Mouse (Mus musculus) gastrocnemius, adult 2 months (tissue): Measurements from ENCODE around the gene Tmem131l. TPM values are rescaled to one million over a fixed set of nuclear protein-coding genes. Genes with fewer than 3 reads are reported as not detected.
"Not testable (repeated sequence)": the region's sequence is repeated elsewhere in the genome, so short reads cannot be mapped to it uniquely, and the experiment has no call there.

Experiments used
- DNase-seq: peaks from one replicate; pipeline ENCODE4 v3.0.0; 2022
- H3K27ac ChIP-seq: fragments of 200-600 bp; 2 replicates; pipeline ENCODE4 v1.8.1; 2022; ENCODE audit warnings: mild to moderate bottlenecking
- H3K4me3 ChIP-seq: fragments of 200-600 bp; 2 replicates; pipeline ENCODE4 v1.8.1; 2022; ENCODE audit warnings: mild to moderate bottlenecking, moderate library complexity
- CTCF ChIP-seq: fragments of 200-600 bp; IDR thresholded peaks from 2 replicates; pipeline ENCODE4 v1.8.1; 2022; ENCODE audit warnings: antibody characterized with exemption, mild to moderate bottlenecking, moderate library complexity
- intact Hi-C: fragments of 180-260 bp; cut with DNase I; formaldehyde crosslinking; loops from one replicate; pipeline ENCODE4 v1.15.1; 2025
- total RNA-seq, 2 experiments: library from RNA; stranded (reverse); gene quantifications; 2 replicates each; pipeline ENCODE4 v1.2.3; 2021

The Tmem131l gene
- total RNA-seq, 2 experiments from 2014 or later: 12.0 to 17.4 TPM

DNA sequence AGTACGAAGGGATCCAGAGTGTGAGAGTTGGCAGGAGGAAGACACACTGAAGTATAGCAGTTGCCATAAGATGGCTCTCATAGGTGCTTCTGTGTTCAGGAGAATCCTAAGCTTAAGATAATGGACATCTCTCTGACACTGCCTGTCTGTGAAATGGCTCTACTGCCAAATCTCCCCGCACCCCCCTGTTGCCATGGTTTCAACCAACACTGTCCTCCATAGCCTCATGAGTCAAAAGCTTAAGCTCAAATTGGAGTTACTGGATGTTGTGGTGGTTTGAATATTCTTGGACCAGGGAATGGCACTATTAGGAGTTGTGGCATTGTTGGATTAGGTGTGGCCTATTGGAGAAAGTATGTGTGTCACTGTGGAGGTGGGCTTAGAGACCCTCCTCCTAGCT lies 170.2 kb downstream of the Tmem131l start:
- no peak for TF ChIP-seq CTCF
- intact Hi-C loops: no loop called here
- no peak for DNase-seq

DNA sequence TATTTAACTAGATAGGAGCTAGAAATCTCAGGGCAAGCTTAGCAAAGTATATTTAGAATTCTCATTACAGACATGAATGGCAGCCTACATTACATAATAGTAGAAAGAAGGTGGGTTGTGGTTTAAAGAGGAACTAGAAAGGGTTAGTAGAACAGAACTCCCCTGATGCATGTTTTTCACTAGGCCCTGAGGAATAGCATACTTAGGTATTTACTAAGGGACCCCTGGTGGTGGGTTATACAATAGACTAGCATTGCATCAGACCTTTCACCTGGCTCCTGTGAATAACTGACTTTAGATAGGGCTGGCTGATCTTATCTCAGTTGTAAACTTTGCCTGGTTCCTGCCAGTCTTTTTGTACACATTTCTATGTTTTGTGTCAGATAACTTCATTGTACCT lies 172.9 kb downstream of the Tmem131l start:
- H3K4me3 ChIP-seq, DNase-seq, intact Hi-C loops, H3K27ac ChIP-seq: not testable (repeated sequence)

More for the DNA sequence above, 170.2 kb downstream of the Tmem131l start:
- Histone ChIP-seq H3K4me3 (no peak overlapping the region), H3K27ac (no peak overlapping the region)

DNA sequence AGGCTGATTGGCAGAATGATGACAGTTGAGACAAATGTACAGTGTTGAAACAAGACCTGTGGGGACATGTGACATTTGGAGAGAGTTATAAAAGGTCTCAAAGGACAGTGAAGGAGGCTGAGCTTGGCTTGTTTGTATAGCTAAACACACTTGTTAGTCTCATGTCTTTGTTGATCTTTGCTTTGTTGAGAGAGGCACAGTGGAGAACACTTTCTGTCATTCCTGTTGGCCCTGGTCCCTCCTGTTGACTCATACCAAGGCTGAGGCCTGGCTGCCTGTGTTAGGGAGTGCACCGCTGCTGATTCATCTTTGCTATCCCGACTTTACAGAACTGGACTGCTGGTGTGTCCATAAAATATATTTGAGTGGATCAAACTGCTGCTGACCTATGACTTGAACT lies 174.8 kb downstream of the Tmem131l start:
- H3K4me3 ChIP-seq: no peak overlapping the region
- TF ChIP-seq CTCF: no peak
- peak; percentile 68 for DNase-seq
- H3K27ac ChIP-seq: peak overlapping the region; percentile 61
- intact Hi-C loops: no loop called here

- Histone ChIP-seq H3K27ac (no peak overlapping the region; the same call in 1 of the 2 replicates), H3K4me3 (no peak overlapping the region)
- TF ChIP-seq CTCF: no peak
- no peak for DNase-seq
- intact Hi-C loops: no loop called here
These were observed 175.9 kb downstream of the Tmem131l start for GRCm38 (mm10) chr3:83864064-83864548.

DNA sequence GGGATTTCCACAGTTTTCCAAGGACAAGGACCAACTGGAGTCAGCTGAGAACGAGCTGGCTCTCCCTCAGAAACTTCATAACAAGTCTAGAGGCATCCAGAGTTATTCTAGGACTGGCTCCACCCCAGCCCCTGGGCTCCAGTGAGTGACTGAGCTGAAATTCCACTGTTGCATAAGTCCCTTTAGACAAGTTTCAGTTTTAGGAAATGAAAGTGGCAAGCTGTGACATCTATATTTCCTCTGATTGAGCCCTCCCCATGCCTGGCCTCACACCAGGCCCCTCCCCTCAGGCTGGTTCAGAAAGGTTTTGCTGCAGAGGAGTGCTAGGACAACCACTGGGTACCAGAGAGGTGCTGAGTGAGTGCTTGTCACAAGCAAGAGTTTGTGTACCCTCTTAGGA lies 177.0 kb downstream of the Tmem131l start:
- peak overlapping the region; percentile 89 for H3K27ac ChIP-seq
- intact Hi-C loops: no loop called here
- TF ChIP-seq CTCF: no peak
- H3K4me3 ChIP-seq: peak overlapping the region; percentile 62
- peak; percentile 87 for DNase-seq

DNA sequence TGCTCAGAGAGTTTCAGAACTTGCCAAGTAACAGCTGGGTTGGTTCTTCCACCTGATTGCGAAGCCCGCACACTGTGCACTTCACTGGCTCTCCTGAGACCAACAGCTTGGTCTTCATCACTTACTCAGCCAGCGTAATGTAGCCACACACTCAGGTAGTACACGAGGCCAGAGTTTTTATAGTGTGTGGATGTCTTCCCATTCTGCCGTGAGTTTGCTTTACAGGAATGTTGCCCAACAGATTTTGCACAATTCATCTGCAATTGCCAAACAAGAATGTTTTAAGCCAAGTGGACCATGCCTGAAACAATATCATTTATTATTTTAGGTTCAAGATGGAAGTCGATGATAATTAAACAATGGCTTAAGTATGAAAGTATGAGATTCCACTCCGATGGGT lies 180.4 kb downstream of the Tmem131l start:
- Histone ChIP-seq H3K4me3 (no peak overlapping the region), H3K27ac (no peak overlapping the region)
- no peak for DNase-seq
- intact Hi-C loops: no loop called here
- TF ChIP-seq CTCF: no peak

GRCm38 (mm10) chr3:83859071-83859470 lies 180.9 kb downstream of the Tmem131l start:
- intact Hi-C loops: no loop called here
- no peak overlapping the region for H3K4me3 ChIP-seq
- no peak for TF ChIP-seq CTCF
- H3K27ac ChIP-seq: no peak overlapping the region
- DNase-seq: no peak

DNA sequence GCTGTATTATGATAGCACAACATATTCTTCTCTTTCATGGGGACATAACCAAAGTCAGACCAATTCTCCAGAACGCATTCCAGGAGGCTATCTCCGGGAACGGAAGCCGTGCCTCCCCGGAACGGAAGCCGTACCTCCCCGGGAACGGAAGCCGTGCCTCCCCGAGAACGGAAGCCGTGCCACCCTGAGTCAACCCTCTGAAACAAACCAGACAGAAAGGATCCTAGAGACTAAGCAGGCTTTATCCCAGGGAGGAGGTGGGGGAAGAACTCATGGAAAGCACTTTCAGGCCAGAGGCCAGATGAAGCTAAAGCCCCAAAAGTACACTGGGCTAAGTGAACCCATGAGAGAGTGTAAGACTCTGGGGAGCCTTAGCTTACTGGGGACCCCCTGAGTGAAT lies 182.4 kb downstream of the Tmem131l start:
- H3K4me3 ChIP-seq: no peak overlapping the region
- H3K27ac ChIP-seq: no peak overlapping the region
- DNase-seq: no peak
- intact Hi-C loops: no loop called here
- no peak for TF ChIP-seq CTCF

DNA sequence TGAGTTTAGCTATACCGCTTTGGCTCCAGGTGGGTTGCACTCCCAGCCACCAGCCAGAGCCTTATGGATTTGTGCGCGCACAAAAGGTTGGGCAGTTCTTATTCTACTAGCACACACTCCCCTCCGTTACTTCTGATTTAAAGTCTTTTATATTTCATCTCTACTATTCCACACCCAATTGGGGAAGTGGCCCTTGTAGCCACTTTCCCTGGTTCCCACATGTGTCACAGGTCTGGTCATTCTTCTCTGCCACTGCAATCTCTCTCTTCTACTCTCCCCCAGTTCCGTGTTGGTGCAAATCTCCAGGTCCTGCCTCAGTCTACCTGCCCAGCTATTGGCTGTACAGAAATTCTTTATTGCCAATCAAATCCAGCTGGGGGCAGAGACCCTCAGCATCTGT lies 184.3 kb downstream of the Tmem131l start:
- TF ChIP-seq CTCF: no peak
- intact Hi-C loops: no loop called here

DNA sequence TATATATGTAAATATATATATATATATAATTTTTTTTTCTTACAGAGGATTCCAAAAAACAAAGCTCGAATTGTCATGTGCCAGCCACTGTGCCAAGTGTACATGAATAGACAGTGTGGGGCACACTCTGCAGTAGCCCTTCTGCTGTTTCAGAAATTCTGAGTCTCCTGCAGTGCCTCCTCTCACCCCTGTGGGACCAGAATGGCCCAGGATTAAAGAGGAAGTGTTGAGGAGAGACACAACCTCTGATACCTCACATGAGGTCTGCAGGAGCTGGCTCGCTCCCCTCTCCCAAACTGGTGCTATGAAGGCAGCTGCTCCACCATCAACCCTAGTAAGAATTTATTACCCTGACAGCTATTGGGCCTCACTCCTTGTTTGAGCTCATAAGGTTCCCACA lies 190.6 kb downstream of the Tmem131l start:
- H3K27ac ChIP-seq: no peak overlapping the region
- TF ChIP-seq CTCF: no peak
- intact Hi-C loops: no loop called here
- no peak for DNase-seq
- H3K4me3 ChIP-seq: no peak overlapping the region

More for the DNA sequence above, 184.3 kb downstream of the Tmem131l start:
- Histone ChIP-seq H3K27ac (no peak overlapping the region), H3K4me3 (no peak overlapping the region)
- DNase-seq: no peak

Other genes starting within 250 kb of the Tmem131l start
- gene Tlr2, start 198.4 kb downstream of the Tmem131l start, total RNA-seq: under 1 TPM; 0.31 to 0.75 TPM
- 1 to 10 TPM; 1.4 to 1.6 TPM for gene Mnd1, start 115.6 kb upstream of the Tmem131l start, total RNA-seq
- gene Gm6525, start 133.9 kb upstream of the Tmem131l start, total RNA-seq: not detected